Mouse (Mus musculus) embryonic facial prominence, embryonic 15.5 days (tissue): ENCODE results near the gene Capn8. TPM values are rescaled to one million over a fixed set of nuclear protein-coding genes. Genes with fewer than 3 reads are reported as not detected.

Experiments used
- ATAC-seq: fragments of 200-750 bp; cut with Nextera tagmentation; 2 replicates; pipeline ENCODE4 v1.8.0; 2017; ENCODE audit warnings: low read depth, moderate TSS enrichment; ENCODE audit not compliant: insufficient number of reproducible peaks, low FRiP score, low TSS enrichment
- H3K27ac ChIP-seq: fragments of 300-500 bp; sonication (generic); replicated peaks from 2 replicates; pipeline ENCODE4 v1.5.1; 2015; ENCODE audit warnings: mild to moderate bottlenecking, inconsistent platforms
- H3K27me3 ChIP-seq: fragments of 300-500 bp; sonication (generic); 2 replicates; pipeline ENCODE4 v1.6.1; 2015; ENCODE audit warnings: inconsistent platforms
- H3K36me3 ChIP-seq: fragments of 300-500 bp; sonication (generic); 2 replicates; pipeline ENCODE4 v1.6.1; 2015; ENCODE audit warnings: mild to moderate bottlenecking, inconsistent platforms
- H3K4me1 ChIP-seq: fragments of 300-500 bp; sonication (generic); 2 replicates; pipeline ENCODE4 v1.6.1; 2015; ENCODE audit warnings: inconsistent platforms
- H3K4me2 ChIP-seq: fragments of 300-500 bp; sonication (generic); replicated peaks from 2 replicates; pipeline ENCODE4 v1.6.1; 2015; ENCODE audit warnings: mild to moderate bottlenecking, inconsistent platforms
- H3K4me3 ChIP-seq: fragments of 300-500 bp; sonication (generic); replicated peaks from 2 replicates; pipeline ENCODE4 v1.5.1; 2015; ENCODE audit warnings: mild to moderate bottlenecking, inconsistent platforms
- H3K9ac ChIP-seq: fragments of 300-500 bp; sonication (generic); 2 replicates; pipeline ENCODE4 v1.6.1; 2015; ENCODE audit warnings: inconsistent platforms
- H3K9me3 ChIP-seq: fragments of 300-500 bp; sonication (generic); replicated peaks from 2 replicates; pipeline ENCODE4 v1.6.1; 2016; ENCODE audit warnings: inconsistent platforms
- WGBS: fragments of 180-500 bp; shearing (Covaris S2); methylation state at CpG from one replicate; pipeline ENCODE4 v1.1.7; 2015; 5-methylcytosine and 5-hydroxymethylcytosine counted together
- polyA plus RNA-seq: library from polyadenylated mRNA; unstranded; fragments of >200 nt; fragmentation: Nextera tagmentation; extraction: Ambion mirVana; gene quantifications from 2 replicates; pipeline ENCODE4 v1.2.1, GENCODE M21; 2015

Gene Capn8
- polyA plus RNA-seq, 1 experiment from 2014 or later: 0.71 TPM

- Histone ChIP-seq H3K9ac (no peak overlapping the region), H3K4me1 (0 out of 2 replicates have a peak, but pooled peaks cover 4% of the 10 kb centered on the region), H3K27me3 (no peaks in the 10 kb centered on the region), H3K9me3 (no peaks in the 10 kb centered on the region), H3K4me2 (no peak overlapping the region), H3K4me3 (no peak overlapping the region), H3K36me3 (no peaks in the 10 kb centered on the region), H3K27ac (no peak overlapping the region)
- WGBS: 71% methylated on average over 7 of the region's 7 CpGs
- no peak for ATAC-seq
Observed at GRCm38 (mm10) chr1:182660365-182660764, 95.6 kb downstream of the Capn8 start.

DNA sequence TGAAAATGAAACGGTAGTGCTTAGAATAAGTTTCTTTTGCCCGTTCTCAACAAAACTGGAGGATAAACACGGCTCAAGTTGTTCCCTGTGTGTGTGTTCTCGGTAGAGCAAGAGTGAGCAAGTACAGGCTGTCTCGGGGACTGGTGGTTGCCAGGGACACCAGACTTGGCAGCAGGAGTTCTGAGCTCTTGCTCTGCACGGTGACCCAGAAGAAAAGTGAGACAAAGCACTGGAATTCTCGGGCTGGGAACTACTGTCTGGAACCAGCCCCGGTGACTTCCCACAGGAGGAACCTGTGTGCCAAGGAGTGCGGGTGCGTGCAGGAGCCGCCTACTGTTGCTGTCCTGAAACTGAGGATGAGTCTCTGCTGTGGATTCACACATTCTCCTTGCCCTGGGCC lies 98.9 kb downstream of the Capn8 start:
- H3K27ac ChIP-seq: no peak overlapping the region
- no peak for ATAC-seq
- H3K4me1 ChIP-seq: 0 out of 2 replicates have a peak, but pooled peaks cover 4% of the 10 kb centered on the region
- no peaks in the 10 kb centered on the region for H3K36me3 ChIP-seq
- no peaks in the 10 kb centered on the region for H3K27me3 ChIP-seq
- H3K4me3 ChIP-seq: no peak overlapping the region
- no peaks in the 10 kb centered on the region for H3K9me3 ChIP-seq
- no peak overlapping the region for H3K4me2 ChIP-seq
- H3K9ac ChIP-seq: no peak overlapping the region
- WGBS: 53% methylated on average over 11 of the region's 11 CpGs

DNA sequence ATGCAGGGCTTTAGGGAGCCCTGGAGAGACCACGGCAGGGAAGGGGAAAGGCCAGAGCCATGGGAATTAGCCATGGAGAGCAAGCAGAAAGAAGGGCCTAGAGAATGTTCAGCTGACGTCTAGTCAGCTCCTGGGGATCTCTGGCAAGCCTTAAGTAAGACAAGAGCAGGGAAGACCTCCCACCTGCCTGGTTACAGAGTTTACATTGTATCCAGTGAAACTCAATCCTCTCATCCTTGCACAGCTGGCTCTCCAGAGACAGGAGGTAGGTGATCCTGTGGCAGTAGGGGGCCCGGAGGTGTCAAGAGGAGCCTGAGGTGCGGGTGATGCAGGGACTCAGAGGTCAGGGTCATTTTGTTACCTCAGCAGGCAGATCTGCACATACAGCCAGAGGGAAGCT lies 100.0 kb downstream of the Capn8 start:
- Histone ChIP-seq H3K9ac (no peak overlapping the region), H3K9me3 (no peaks in the 10 kb centered on the region), H3K27ac (no peak overlapping the region), H3K36me3 (no peaks in the 10 kb centered on the region), H3K4me1 (0 out of 2 replicates have a peak, but pooled peaks cover 6% of the 10 kb centered on the region), H3K27me3 (no peaks in the 10 kb centered on the region), H3K4me3 (no peak overlapping the region), H3K4me2 (no peak overlapping the region)
- 35% methylated on average over 4 of the region's 4 CpGs for WGBS
- ATAC-seq: no peak

DNA sequence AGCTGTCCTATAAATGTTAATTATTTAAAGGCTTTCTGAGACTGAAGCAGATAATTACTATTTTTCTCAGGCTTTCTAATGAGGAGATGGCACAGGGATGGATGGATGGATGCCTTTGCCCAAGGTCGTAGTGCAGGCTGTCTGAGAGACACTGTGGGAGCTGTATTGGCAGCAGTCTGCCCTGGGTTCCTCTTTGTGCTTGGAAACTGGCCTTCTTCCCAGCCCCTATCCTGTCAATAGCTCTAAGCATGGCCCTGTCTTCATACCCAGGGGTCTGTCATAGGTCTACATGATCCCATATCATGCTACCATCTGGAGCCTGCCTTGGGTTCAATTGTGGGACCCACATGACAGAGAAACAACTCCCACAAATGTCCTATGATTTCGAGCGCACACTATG lies 102.5 kb downstream of the Capn8 start:
- H3K9ac ChIP-seq: no peak overlapping the region
- H3K27me3 ChIP-seq: no peaks in the 10 kb centered on the region
- H3K4me2 ChIP-seq: no peak overlapping the region
- no peaks in the 10 kb centered on the region for H3K9me3 ChIP-seq
- peaks cover 22% of the 10 kb centered on the region for H3K4me1 ChIP-seq
- H3K27ac ChIP-seq: no peak overlapping the region
- no peak; the same call in 1 of the 2 replicates for ATAC-seq
- WGBS: 84% methylated on average over 3 of the region's 3 CpGs
- H3K4me3 ChIP-seq: no peak overlapping the region
- no peaks in the 10 kb centered on the region for H3K36me3 ChIP-seq

DNA sequence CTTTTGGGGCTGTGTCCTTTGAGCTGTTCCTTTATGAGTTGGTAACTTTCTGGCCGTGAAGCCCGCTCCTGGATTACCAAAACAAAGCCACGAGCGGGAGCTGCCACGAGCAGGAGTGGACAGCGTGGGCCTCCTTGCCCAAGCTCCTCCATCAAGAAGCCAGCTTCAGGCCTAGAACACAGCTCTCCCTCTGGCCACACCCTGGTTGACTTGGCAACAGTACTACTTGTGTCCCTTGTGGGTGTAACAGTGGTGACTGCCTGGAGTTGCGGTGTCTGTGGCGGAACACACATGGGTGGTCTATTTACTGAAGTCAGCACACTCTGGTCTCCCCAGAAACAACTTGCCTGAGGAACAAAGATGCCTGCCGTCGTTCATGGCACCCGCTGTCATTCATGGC lies 104.9 kb downstream of the Capn8 start:
- Histone ChIP-seq H3K9ac (no peak overlapping the region), H3K27ac (peak overlapping the region; percentile 48; the same call in 1 of the 2 replicates), H3K27me3 (no peaks in the 10 kb centered on the region), H3K4me2 (no peak overlapping the region), H3K4me3 (no peak overlapping the region), H3K4me1 (peaks cover 18% of the 10 kb centered on the region), H3K36me3 (no peaks in the 10 kb centered on the region), H3K9me3 (no peaks in the 10 kb centered on the region)
- 66% methylated on average over 11 of the region's 11 CpGs for WGBS
- peak; percentile 45; the same call in 1 of the 2 replicates for ATAC-seq

DNA sequence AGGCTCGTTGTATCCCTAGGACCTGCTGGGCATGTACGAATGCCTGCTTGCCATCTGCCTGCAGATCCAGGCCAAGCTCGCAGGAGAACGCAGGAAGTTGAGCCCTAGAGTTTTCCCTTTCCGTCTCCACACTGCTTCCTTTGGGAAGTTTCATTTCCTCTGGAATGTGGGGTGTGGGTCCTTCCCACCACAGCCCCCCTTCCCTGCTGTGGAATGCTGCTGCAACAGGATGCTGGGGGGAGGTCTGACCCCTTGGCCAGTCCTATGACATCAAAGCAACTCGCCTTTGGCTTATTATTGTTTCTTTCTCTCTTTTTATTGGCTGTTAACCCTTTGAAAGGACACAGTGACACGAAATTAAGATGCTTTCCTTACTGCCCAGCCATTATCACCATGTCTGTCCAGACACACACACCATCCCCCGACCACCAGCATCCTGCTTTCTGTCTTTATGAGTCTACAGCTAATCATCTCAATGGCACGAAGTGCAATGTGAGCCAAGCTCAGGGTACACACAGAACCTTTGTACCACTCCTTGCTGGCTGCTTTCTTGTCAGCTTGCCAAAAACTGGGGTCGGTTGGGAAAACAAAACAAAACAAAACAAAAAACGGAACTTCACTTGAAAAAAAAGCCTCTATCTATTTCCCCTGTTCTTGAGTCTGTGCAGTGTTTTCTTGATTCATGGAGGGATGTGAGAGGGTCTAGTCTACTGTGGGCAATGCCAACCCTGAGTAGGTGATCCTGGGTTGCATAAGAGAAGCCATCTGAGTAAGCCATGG lies 105.9 kb downstream of the Capn8 start:
- Histone ChIP-seq H3K4me1 (peaks cover 24% of the 10 kb centered on the region), H3K9me3 (no peaks in the 10 kb centered on the region), H3K27ac (peak overlapping the region; percentile 48; the same call in 1 of the 2 replicates), H3K27me3 (no peaks in the 10 kb centered on the region), H3K4me2 (no peak overlapping the region), H3K4me3 (no peak overlapping the region), H3K9ac (no peak overlapping the region), H3K36me3 (no peaks in the 10 kb centered on the region)
- 25% methylated on average over 11 of the region's 11 CpGs for WGBS
- ATAC-seq: 0 out of 2 replicates have a peak, but pooled peaks have one; percentile 48

- 41% methylated on average over 4 of the region's 4 CpGs for WGBS
- H3K27ac ChIP-seq: peak overlapping the region; percentile 36; the same call in 1 of the 2 replicates
- H3K4me1 ChIP-seq: peaks cover 24% of the 10 kb centered on the region
- no peak overlapping the region for H3K9ac ChIP-seq
- ATAC-seq: no peak
- no peaks in the 10 kb centered on the region for H3K27me3 ChIP-seq
- H3K4me3 ChIP-seq: no peak overlapping the region
- H3K36me3 ChIP-seq: no peaks in the 10 kb centered on the region
- no peak overlapping the region for H3K4me2 ChIP-seq
- H3K9me3 ChIP-seq: no peaks in the 10 kb centered on the region
Observed at GRCm38 (mm10) chr1:182671343-182671624, 106.5 kb downstream of the Capn8 start.

- WGBS: 39% methylated on average over 8 of the region's 8 CpGs
- H3K4me3 ChIP-seq: no peak overlapping the region
- no peaks in the 10 kb centered on the region for H3K9me3 ChIP-seq
- no peaks in the 10 kb centered on the region for H3K36me3 ChIP-seq
- ATAC-seq: no peak
- no peaks in the 10 kb centered on the region for H3K27me3 ChIP-seq
- no peak overlapping the region for H3K4me2 ChIP-seq
- H3K4me1 ChIP-seq: peaks cover 17% of the 10 kb centered on the region
- H3K27ac ChIP-seq: no peak overlapping the region
- H3K9ac ChIP-seq: no peak overlapping the region
Observed at GRCm38 (mm10) chr1:182675346-182675745, 110.5 kb downstream of the Capn8 start.

DNA sequence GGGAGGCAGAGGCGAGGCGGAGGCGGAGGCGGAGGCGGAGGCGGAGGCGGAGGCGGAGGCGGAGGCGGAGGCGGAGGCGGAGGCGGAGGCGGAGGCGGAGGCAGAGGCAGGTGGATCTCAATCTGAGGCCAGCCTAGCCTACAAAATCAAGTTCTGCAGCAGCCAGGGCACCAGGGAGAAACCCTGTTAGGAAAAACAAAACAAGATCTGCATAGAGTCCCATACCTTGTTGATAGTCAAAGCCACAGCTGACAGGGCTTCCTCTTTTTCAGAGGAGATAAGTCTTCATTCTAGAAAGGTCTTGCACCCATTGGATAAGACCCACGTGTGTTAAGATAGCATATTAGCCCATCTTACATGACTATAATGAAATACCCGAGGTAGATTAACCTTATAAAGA lies 113.3 kb downstream of the Capn8 start:
- no peaks in the 10 kb centered on the region for H3K27me3 ChIP-seq
- peaks cover 14% of the 10 kb centered on the region; the same call in 1 of the 2 replicates for H3K4me1 ChIP-seq
- no peaks in the 10 kb centered on the region for H3K36me3 ChIP-seq
- no peaks in the 10 kb centered on the region for H3K9me3 ChIP-seq
- no peak overlapping the region for H3K9ac ChIP-seq
- no peak overlapping the region for H3K4me3 ChIP-seq
- no peak overlapping the region for H3K27ac ChIP-seq
- whole genome bisulfite sequencing: 95% methylated on average over 17 of the region's 17 CpGs
- ATAC-seq: no peak
- no peak overlapping the region for H3K4me2 ChIP-seq

GRCm38 (mm10) chr1:182679169-182679568 lies 114.4 kb downstream of the Capn8 start:
- H3K36me3 ChIP-seq: no peaks in the 10 kb centered on the region
- no peak overlapping the region for H3K4me2 ChIP-seq
- H3K4me1 ChIP-seq: peaks cover 16% of the 10 kb centered on the region; the same call in 1 of the 2 replicates
- no peaks in the 10 kb centered on the region for H3K9me3 ChIP-seq
- no peak overlapping the region for H3K4me3 ChIP-seq
- ATAC-seq: no peak
- H3K9ac ChIP-seq: no peak overlapping the region
- H3K27me3 ChIP-seq: no peaks in the 10 kb centered on the region
- WGBS: 49% methylated on average over 3 of the region's 3 CpGs
- H3K27ac ChIP-seq: no peak overlapping the region

GRCm38 (mm10) chr1:182679582-182679981 lies 114.8 kb downstream of the Capn8 start:
- no peak overlapping the region for H3K27ac ChIP-seq
- no peak overlapping the region for H3K4me2 ChIP-seq
- H3K27me3 ChIP-seq: no peaks in the 10 kb centered on the region
- H3K4me3 ChIP-seq: no peak overlapping the region
- no peaks in the 10 kb centered on the region for H3K9me3 ChIP-seq
- no peak overlapping the region for H3K9ac ChIP-seq
- H3K36me3 ChIP-seq: no peaks in the 10 kb centered on the region
- H3K4me1 ChIP-seq: peaks cover 16% of the 10 kb centered on the region; the same call in 1 of the 2 replicates
- WGBS: 48% methylated on average over 7 of the region's 7 CpGs
- ATAC-seq: no peak
